Mouse (Mus musculus) heart, embryonic 13.5 days (tissue): Measurements from ENCODE around the gene Mfn1. TPM values are rescaled to one million over a fixed set of nuclear protein-coding genes. Genes with fewer than 3 reads are reported as not detected.

Experiments used
- ATAC-seq: fragments of 200-750 bp; cut with Nextera tagmentation; 2 replicates; pipeline ENCODE4 v1.8.0; 2017; ENCODE audit warnings: moderate TSS enrichment; ENCODE audit not compliant: insufficient number of reproducible peaks, low FRiP score, low TSS enrichment; ENCODE audit errors: extremely low read depth
- H3K27ac ChIP-seq: fragments of 300-500 bp; sonication (generic); replicated peaks from 2 replicates; pipeline ENCODE4 v1.5.1; 2015; ENCODE audit warnings: moderate library complexity, mild to moderate bottlenecking, inconsistent platforms
- H3K27me3 ChIP-seq: fragments of 300-500 bp; sonication (generic); replicated peaks from 2 replicates; pipeline ENCODE4 v1.6.1; 2015; ENCODE audit warnings: mild to moderate bottlenecking, inconsistent platforms
- H3K36me3 ChIP-seq: fragments of 300-500 bp; sonication (generic); 2 replicates; pipeline ENCODE4 v1.6.1; 2015; ENCODE audit warnings: mild to moderate bottlenecking, inconsistent platforms
- H3K4me1 ChIP-seq: fragments of 300-500 bp; sonication (generic); 2 replicates; pipeline ENCODE4 v1.6.1; 2015; ENCODE audit warnings: inconsistent platforms
- H3K4me2 ChIP-seq: fragments of 300-500 bp; sonication (generic); 2 replicates; pipeline ENCODE4 v1.6.1; 2015; ENCODE audit warnings: inconsistent platforms, mild to moderate bottlenecking, moderate library complexity
- H3K4me3 ChIP-seq: fragments of 300-500 bp; sonication (generic); 2 replicates; pipeline ENCODE4 v1.5.1; 2015; ENCODE audit warnings: moderate library complexity, mild to moderate bottlenecking, inconsistent platforms
- H3K9ac ChIP-seq: fragments of 300-500 bp; sonication (generic); 2 replicates; pipeline ENCODE4 v1.6.1; 2015; ENCODE audit warnings: inconsistent platforms, mild to moderate bottlenecking, moderate library complexity
- H3K9me3 ChIP-seq: fragments of 300-500 bp; sonication (generic); 2 replicates; pipeline ENCODE4 v1.6.1; 2016; ENCODE audit warnings: inconsistent platforms
- WGBS: fragments of 180-500 bp; shearing (Covaris S2); methylation state at CpG from one replicate; pipeline ENCODE4 v1.1.7; 2015; ENCODE audit warnings: mixed read lengths; 5-methylcytosine and 5-hydroxymethylcytosine counted together
- polyA plus RNA-seq: library from polyadenylated mRNA; unstranded; fragments of >200 nt; fragmentation: Nextera tagmentation; extraction: Ambion mirVana; gene quantifications from 2 replicates; pipeline ENCODE4 v1.2.1, GENCODE M21; 2015

Mfn1 gene
- polyA plus RNA-seq, 1 experiment from 2014 or later, result 53.2 TPM

DNA sequence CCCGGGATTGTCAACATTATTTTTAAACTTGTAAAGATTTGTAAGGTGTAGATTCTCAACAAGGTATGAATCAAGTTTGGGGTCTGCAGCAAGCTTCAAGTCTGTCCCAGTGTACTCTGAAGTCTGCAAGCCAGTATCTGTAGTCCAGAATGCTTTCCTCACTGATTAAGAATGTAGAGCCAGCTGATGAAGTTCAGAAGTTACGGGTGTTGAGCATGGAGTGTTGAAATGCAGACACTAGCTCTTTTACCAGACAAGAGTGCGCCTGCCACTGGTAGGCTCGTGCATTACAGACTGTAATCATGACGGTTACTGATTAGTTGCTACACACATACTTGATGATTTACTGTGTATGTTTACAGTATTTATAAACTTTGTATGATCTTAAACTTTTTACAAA is 49.5 kb downstream of the Mfn1 start:
- Histone ChIP-seq H3K4me1 (peaks cover 29% of the 10 kb centered on the region), H3K27ac (peak overlapping the region; percentile 20; the same call in 1 of the 2 replicates), H3K9ac (no peak overlapping the region), H3K4me3 (no peak overlapping the region), H3K9me3 (no peaks in the 10 kb centered on the region), H3K4me2 (no peak overlapping the region), H3K27me3 (no peaks in the 10 kb centered on the region), H3K36me3 (peaks cover 96% of the 10 kb centered on the region)
- WGBS, result 38% methylated on average over 5 of the region's 5 CpGs
- ATAC-seq, result no peak

DNA sequence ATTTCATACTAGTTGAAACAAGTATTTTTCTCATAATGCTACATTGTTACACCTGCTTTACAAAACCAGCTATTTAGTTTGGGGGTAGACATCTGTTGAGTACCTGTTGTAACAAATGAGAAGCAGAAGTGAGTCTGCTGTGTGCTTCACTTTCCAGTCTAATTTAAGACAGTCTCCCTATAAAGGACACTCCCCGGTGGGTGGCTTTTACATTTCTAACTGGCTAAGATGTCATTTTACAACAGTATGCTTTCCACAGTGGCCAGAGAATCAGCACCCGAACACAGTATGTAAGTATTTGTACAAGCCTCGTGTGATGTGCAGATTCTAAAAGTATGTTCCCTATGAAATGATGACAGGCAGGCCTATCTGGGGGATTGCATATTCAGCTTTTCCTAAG is 51.5 kb downstream of the Mfn1 start:
- Histone ChIP-seq H3K9ac (no peak overlapping the region), H3K4me2 (no peak overlapping the region), H3K4me3 (no peak overlapping the region), H3K27me3 (no peaks in the 10 kb centered on the region), H3K9me3 (no peaks in the 10 kb centered on the region), H3K27ac (no peak overlapping the region), H3K4me1 (peaks cover 29% of the 10 kb centered on the region), H3K36me3 (peaks cover 95% of the 10 kb centered on the region)
- no peak for ATAC-seq
- WGBS, result 61% methylated on average over 3 of the region's 3 CpGs

DNA sequence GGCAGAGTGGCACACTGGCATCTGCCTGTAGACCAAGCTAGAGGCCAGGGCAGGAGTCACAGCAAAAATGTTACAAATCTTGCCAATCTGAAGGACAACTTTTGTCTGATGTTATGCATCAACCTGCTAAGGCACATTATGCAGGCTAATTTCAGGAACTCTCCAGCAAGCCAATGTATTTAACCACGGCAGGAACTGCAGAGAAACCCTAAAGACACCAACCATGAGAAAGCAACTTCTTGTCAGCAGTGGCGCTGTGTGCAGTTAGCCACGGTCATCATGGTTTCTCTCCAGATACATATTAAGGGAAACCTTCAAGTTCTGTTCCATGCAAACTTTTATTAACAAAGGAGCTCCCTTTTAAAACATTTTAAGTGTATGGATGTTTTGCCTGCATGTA is 52.6 kb downstream of the Mfn1 start:
- no peak for ATAC-seq
- Histone ChIP-seq H3K36me3 (peaks cover 95% of the 10 kb centered on the region), H3K4me3 (no peak overlapping the region), H3K4me1 (peaks cover 29% of the 10 kb centered on the region), H3K9me3 (no peaks in the 10 kb centered on the region), H3K4me2 (no peak overlapping the region), H3K27me3 (no peaks in the 10 kb centered on the region), H3K27ac (no peak overlapping the region), H3K9ac (no peak overlapping the region)
- 84% methylated on average over 3 of the region's 3 CpGs for WGBS

DNA sequence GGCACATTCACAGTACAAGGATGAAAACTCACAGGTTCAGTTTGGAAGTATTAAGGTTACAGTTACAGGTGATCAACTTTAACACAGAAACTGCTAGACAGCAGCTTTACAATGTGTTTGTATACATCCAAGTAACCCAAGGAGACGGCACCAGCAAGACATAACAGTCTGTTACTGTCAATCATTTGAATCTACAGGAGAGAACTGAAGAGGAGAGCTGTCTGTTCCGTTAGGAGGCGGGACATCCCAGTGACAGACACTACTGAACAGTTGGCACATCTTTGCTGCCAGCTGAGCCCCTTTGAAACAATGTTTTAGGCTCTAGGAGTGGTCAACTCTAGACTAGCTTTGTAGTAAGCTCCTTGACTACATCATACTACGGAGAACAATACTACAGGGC is 54.2 kb downstream of the Mfn1 start:
- Histone ChIP-seq H3K36me3 (peaks cover 94% of the 10 kb centered on the region), H3K4me2 (no peak overlapping the region), H3K9ac (no peak overlapping the region), H3K27ac (no peak overlapping the region), H3K4me3 (no peak overlapping the region), H3K4me1 (peaks cover 24% of the 10 kb centered on the region), H3K27me3 (no peaks in the 10 kb centered on the region), H3K9me3 (no peaks in the 10 kb centered on the region)
- no peak for ATAC-seq
- 86% methylated on average over 4 of the region's 4 CpGs for WGBS

DNA sequence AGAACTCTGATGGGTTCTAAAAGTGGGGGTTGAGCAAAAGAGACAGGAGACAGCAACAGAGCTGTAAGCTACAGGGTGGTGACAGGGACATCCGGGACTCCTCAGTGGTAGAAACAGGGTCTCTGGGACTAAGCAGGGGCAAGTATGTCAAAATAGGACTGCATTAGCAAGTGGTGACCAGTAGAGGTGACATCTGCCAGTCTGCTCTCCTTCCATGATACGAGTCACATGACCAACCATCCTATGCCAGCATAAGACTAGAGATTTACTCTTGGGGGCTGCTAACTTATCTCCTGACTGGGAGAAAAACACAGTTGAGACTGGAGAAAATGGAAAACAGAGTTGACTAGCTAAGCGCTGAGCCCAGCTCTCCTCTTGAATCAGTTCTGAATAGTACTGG is 57.0 kb downstream of the Mfn1 start:
- no peak overlapping the region for H3K4me3 ChIP-seq
- peaks cover 5% of the 10 kb centered on the region; the same call in 1 of the 2 replicates for H3K4me1 ChIP-seq
- no peaks in the 10 kb centered on the region for H3K27me3 ChIP-seq
- peaks cover 98% of the 10 kb centered on the region for H3K36me3 ChIP-seq
- no peak overlapping the region for H3K4me2 ChIP-seq
- no peak for ATAC-seq
- H3K27ac ChIP-seq, result no peak overlapping the region
- WGBS, result 88% methylated on average over 3 of the region's 3 CpGs
- no peaks in the 10 kb centered on the region for H3K9me3 ChIP-seq
- no peak overlapping the region for H3K9ac ChIP-seq

DNA sequence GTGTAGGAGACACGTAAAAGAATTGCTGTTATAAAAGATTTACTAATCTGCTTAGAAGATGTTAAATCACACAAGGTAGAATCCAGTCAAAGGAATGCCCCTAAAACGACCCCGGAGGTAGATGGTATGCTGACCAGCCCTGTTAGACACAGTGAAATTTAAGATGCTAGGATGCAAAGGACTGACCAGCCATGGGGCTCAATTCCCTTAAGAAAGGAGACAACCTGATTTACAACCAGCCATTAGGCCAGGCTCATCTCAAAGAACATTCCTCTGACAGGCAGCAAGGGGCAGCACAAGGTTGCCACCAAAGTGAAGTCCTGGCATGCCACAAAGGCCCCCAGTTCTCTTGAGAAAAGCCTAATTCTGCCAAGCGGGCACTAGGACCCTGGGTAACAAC is 65.8 kb downstream of the Mfn1 start:
- Histone ChIP-seq H3K27ac (no peak overlapping the region), H3K4me2 (no peak overlapping the region), H3K4me3 (no peak overlapping the region), H3K9me3 (peaks cover 5% of the 10 kb centered on the region; the same call in 1 of the 2 replicates), H3K36me3 (peaks cover 63% of the 10 kb centered on the region), H3K27me3 (no peaks in the 10 kb centered on the region), H3K9ac (no peak overlapping the region), H3K4me1 (no peaks in the 10 kb centered on the region)
- 87% methylated on average over 4 of the region's 4 CpGs for WGBS
- no peak for ATAC-seq

DNA sequence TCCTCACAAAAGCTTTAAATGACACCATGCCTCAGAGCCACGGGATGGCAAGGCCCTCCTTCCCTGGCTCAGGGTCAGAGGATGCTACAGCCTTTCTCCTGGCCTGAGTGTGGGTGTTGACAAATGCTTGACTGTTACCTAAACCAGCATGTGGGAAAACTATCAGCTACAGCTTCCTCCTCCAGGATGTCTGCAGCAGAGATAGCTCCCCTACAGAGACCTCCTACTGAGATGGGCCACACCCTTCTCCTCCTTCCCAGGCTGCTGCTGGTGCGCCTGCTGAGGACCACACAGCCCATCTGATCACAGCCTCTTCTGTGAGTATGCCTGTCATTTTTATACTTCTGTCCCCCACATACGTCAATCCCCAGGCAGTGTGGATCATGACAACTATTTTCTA is 70.1 kb downstream of the Mfn1 start:
- peaks cover 46% of the 10 kb centered on the region for H3K36me3 ChIP-seq
- no peak overlapping the region for H3K4me3 ChIP-seq
- no peak overlapping the region for H3K9ac ChIP-seq
- 40% methylated on average over 3 of the region's 3 CpGs for WGBS
- H3K27ac ChIP-seq, result no peak overlapping the region
- H3K4me2 ChIP-seq, result no peak overlapping the region
- H3K9me3 ChIP-seq, result peaks cover 5% of the 10 kb centered on the region; the same call in 1 of the 2 replicates
- ATAC-seq, result no peak
- H3K27me3 ChIP-seq, result no peaks in the 10 kb centered on the region
- no peaks in the 10 kb centered on the region for H3K4me1 ChIP-seq

DNA sequence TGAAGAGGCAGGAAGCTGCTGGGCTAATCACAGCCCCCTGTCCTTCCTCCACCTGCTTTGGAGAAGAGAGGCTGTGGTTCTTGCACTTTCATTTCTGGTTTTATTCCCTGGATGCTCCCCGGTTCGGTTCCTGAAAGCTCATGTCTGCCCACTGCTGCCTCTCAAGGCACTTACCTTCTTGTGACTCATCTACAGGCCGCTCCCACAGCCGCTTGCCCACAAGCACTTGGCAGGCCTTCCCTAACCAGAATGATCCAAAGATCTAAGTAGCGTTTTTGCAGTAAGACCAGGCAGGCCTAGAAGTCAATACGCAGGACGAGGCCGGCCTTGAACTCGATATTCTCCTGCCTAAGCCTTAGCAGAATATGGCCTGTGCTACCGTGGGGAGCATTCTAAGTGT is 71.8 kb downstream of the Mfn1 start:
- whole genome bisulfite sequencing, result 83% methylated on average over 10 of the region's 10 CpGs

DNA sequence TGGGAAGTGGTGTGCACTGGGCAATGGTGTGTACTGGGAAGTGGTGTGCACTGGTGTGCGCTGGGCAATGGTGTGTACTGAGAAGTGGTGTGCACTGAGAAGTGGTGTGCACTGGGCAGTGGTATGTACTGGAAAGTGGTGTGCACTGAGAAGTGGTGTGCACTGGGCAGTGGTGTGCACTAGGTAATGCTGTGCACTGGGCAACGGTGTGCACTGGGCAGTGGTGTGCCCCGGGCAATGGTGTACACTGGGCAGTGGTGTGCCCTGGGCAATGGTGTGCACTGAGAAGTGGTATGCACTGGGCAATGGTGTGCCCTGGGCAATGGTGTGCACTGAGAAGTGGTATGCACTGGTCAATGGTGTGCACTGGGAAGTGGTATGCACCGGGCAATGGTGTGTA is 80.0 kb downstream of the Mfn1 start:
- H3K4me3 ChIP-seq, result no peak overlapping the region
- H3K27ac ChIP-seq, result no peak overlapping the region
- H3K4me2 ChIP-seq, result no peak overlapping the region
- 0 out of 2 replicates have a peak, but pooled peaks have one; percentile 12 for ATAC-seq
- H3K27me3 ChIP-seq, result no peaks in the 10 kb centered on the region
- H3K9me3 ChIP-seq, result 0 out of 2 replicates have a peak, but pooled peaks cover 3% of the 10 kb centered on the region
- peaks cover 11% of the 10 kb centered on the region; the same call in 1 of the 2 replicates for H3K4me1 ChIP-seq
- H3K36me3 ChIP-seq, result peaks cover 27% of the 10 kb centered on the region
- H3K9ac ChIP-seq, result no peak overlapping the region
- WGBS, result 80% methylated on average over 4 of the region's 4 CpGs

More for the DNA sequence above, 71.8 kb downstream of the Mfn1 start:
- H3K4me2 ChIP-seq, result no peak overlapping the region
- no peak for ATAC-seq
- H3K9ac ChIP-seq, result no peak overlapping the region
- no peaks in the 10 kb centered on the region for H3K4me1 ChIP-seq
- no peak overlapping the region for H3K4me3 ChIP-seq
- no peak overlapping the region for H3K27ac ChIP-seq
- peaks cover 5% of the 10 kb centered on the region; the same call in 1 of the 2 replicates for H3K9me3 ChIP-seq
- H3K27me3 ChIP-seq, result no peaks in the 10 kb centered on the region
- H3K36me3 ChIP-seq, result peaks cover 44% of the 10 kb centered on the region

DNA sequence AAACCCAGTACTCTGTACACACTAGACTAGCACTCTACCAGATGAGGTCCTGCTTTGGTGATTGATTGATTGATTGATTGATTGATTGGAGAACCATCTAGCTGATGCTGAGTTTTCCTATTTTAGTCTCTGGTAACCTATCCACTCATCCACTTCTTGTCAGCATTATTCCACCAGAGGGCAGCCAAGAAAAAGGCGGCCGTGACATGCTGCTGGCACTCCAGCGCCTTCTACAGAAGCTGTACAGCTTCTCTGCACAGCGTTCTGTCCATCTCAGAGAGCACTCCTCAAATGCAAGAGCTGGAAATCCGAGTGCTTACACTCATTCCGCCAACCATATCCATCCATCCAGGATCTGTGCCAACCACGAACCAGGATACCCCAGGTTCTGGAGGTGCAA is 81.3 kb downstream of the Mfn1 start:
- no peak for ATAC-seq
- peaks cover 15% of the 10 kb centered on the region for H3K36me3 ChIP-seq
- no peak overlapping the region for H3K4me2 ChIP-seq
- H3K9ac ChIP-seq, result no peak overlapping the region
- H3K27me3 ChIP-seq, result no peaks in the 10 kb centered on the region
- no peak overlapping the region for H3K27ac ChIP-seq
- peaks cover 23% of the 10 kb centered on the region for H3K4me1 ChIP-seq
- 19% methylated on average over 7 of the region's 7 CpGs for WGBS
- no peak overlapping the region for H3K4me3 ChIP-seq
- 0 out of 2 replicates have a peak, but pooled peaks cover 3% of the 10 kb centered on the region for H3K9me3 ChIP-seq

DNA sequence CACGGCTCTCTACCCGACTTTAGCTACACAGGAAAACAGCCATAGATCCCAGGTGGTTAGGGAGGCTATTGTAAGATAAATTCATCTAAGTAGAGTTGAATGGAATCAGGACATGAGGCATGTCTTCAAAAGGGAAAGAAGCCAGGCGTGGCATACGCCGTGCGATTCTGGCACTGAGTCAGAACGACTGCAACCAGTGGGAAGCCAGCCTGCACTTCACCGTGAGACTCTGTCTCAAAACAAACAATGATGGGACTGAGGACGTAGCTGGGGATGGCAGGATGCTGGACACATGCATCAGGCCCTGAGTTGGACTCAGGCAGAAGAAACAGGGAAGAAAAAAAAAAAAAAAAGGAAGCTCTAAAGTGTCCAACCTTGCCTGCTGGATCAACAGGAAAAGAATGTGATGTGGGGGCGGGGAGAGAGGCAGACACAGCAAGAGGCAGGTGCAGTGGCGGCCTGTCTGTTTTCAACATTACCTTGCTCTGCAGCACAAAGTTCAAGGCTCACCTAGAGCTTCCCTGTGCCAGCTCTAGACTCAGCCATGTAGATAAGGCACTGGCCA is 82.4 kb downstream of the Mfn1 start:
- no peak overlapping the region for H3K4me3 ChIP-seq
- H3K27ac ChIP-seq, result no peak overlapping the region
- H3K4me2 ChIP-seq, result no peak overlapping the region
- ATAC-seq, result no peak
- peaks cover 15% of the 10 kb centered on the region for H3K36me3 ChIP-seq
- H3K27me3 ChIP-seq, result no peaks in the 10 kb centered on the region
- peaks cover 26% of the 10 kb centered on the region for H3K4me1 ChIP-seq
- WGBS, result 66% methylated on average over 11 of the region's 11 CpGs
- H3K9ac ChIP-seq, result no peak overlapping the region
- H3K9me3 ChIP-seq, result 0 out of 2 replicates have a peak, but pooled peaks cover 3% of the 10 kb centered on the region

DNA sequence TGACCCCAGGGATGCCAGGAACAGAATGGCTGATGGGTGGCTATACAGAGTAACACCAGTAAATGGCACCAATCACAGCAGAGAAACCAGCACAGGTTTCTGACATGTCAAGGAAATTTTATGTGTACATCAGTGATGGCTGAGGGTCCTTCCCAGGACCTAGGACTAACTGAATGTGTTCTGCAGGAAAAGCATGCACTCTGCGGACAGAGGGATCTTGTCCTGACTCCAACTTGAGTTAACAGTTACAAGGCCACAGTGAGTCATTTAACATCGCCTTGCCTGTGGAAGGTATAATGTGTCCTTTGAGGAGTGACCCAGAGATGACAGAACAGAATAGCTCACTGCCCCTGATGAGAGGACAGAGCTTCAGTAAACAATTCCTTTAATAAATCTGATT is 85.5 kb downstream of the Mfn1 start:
- Histone ChIP-seq H3K9ac (no peak overlapping the region), H3K4me1 (peaks cover 31% of the 10 kb centered on the region), H3K36me3 (peaks cover 10% of the 10 kb centered on the region), H3K4me3 (peak overlapping the region; percentile 74; the same call in 1 of the 2 replicates), H3K27ac (no peak overlapping the region), H3K27me3 (no peaks in the 10 kb centered on the region), H3K9me3 (0 out of 2 replicates have a peak, but pooled peaks cover 3% of the 10 kb centered on the region), H3K4me2 (peak overlapping the region; percentile 73)
- WGBS, result 69% methylated on average over 2 of the region's 2 CpGs
- ATAC-seq, result no peak
